Mouse (Mus musculus) liver, postnatal 0 days (tissue): Measurements from ENCODE around the gene Kirrel3.
A peak's percentile ranks its signal among the peaks of the same experiment; 100 is the strongest.

Source experiments
- CTCF ChIP-seq: sonication (generic); IDR thresholded peaks from 2 replicates; pipeline ENCODE4 v1.5.1; 2016; ENCODE audit warnings: antibody characterized with exemption, low read depth
- EP300 ChIP-seq: IDR thresholded peaks from 2 replicates; pipeline ENCODE4 v1.6.1; 2016; ENCODE audit warnings: antibody characterized with exemption, low read depth, mild to moderate bottlenecking

DNA sequence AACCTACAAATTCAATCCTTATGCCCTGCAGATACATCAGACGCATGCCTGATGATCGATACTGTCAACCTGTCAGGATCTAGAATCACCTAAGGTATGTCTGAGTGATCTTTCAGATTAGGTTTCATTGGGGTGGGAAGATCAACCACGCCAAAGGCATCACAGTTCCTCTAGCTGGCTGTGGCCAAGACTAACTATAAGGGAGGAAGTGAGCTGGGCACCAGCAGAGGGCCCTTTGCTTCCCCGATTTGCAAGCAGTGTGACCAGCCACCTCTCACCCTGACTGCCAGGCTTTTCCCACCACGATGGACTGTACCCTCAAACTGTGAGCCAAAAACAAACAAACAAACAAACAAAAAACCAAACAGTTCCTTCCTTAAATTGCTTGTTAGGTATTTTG, 574.2 kb downstream of the Kirrel3 start:
- peak; percentile 23; the same call in 1 of the 2 replicates for TF ChIP-seq CTCF
- no peak for TF ChIP-seq EP300
